Mouse (Mus musculus) limb, embryonic 14.5 days (tissue): ENCODE data around the gene Fanci. TPM values are rescaled to one million over a fixed set of nuclear protein-coding genes. Genes with fewer than 3 reads are reported as not detected.

Source experiments
- ATAC-seq: fragments of 200-750 bp; cut with Nextera tagmentation; 2 replicates; pipeline ENCODE4 v1.8.0; 2017; ENCODE audit warnings: low read depth, moderate number of reproducible peaks, moderate TSS enrichment; ENCODE audit not compliant: low FRiP score
- DNase-seq: peaks from one replicate; pipeline ENCODE4 v3.0.0-alpha.2; 2015; ENCODE audit warnings: low spot score
- H3K27ac ChIP-seq: fragments of 300-500 bp; sonication (generic); replicated peaks from 2 replicates; pipeline ENCODE4 v1.5.1; 2014; ENCODE audit warnings: low read depth, mild to moderate bottlenecking, low read length, moderate library complexity, mixed read lengths
- H3K27me3 ChIP-seq: fragments of 300-500 bp; sonication (generic); 2 replicates; pipeline ENCODE4 v1.6.1; 2014; ENCODE audit warnings: low read length, mixed read lengths; ENCODE audit not compliant: control insufficient read depth, insufficient read depth
- H3K36me3 ChIP-seq: fragments of 300-500 bp; sonication (generic); 2 replicates; pipeline ENCODE4 v1.6.1; 2014; ENCODE audit warnings: mild to moderate bottlenecking, low read length, moderate library complexity, mixed read lengths; ENCODE audit not compliant: control insufficient read depth, insufficient read depth
- H3K4me1 ChIP-seq: fragments of 300-500 bp; sonication (generic); 2 replicates; pipeline ENCODE4 v1.6.1; 2014; ENCODE audit warnings: antibody characterized with exemption, low read length, mixed read lengths; ENCODE audit not compliant: control insufficient read depth, insufficient read depth
- H3K4me2 ChIP-seq: fragments of 300-500 bp; sonication (generic); replicated peaks from 2 replicates; pipeline ENCODE4 v1.6.1; 2014; ENCODE audit warnings: low read depth, mild to moderate bottlenecking, low read length, moderate library complexity; ENCODE audit not compliant: severe bottlenecking
- H3K4me3 ChIP-seq: fragments of 300-500 bp; sonication (generic); replicated peaks from 2 replicates; pipeline ENCODE4 v1.5.1; 2014; ENCODE audit warnings: low read length
- H3K9ac ChIP-seq: fragments of 300-500 bp; sonication (generic); 2 replicates; pipeline ENCODE4 v1.6.1; 2014; ENCODE audit warnings: mild to moderate bottlenecking, low read depth, low read length, moderate library complexity; ENCODE audit not compliant: severe bottlenecking
- H3K9me3 ChIP-seq: fragments of 300-500 bp; sonication (generic); 2 replicates; pipeline ENCODE4 v1.6.1; 2016; ENCODE audit warnings: low read length; ENCODE audit not compliant: control insufficient read depth
- POLR2A ChIP-seq: fragments of 200-500 bp; IDR thresholded peaks from 2 replicates; pipeline ENCODE4 v1.8.0; 2012; ENCODE audit warnings: inconsistent platforms, mild to moderate bottlenecking, moderate library complexity, borderline replicate concordance; ENCODE audit not compliant: insufficient read depth, insufficient read length; ENCODE audit errors: extremely low read depth
- WGBS: fragments of 180-500 bp; shearing (Covaris S2); extraction: QIAGEN DNeasy Blood & Tissue Kit; methylation state at CpG from one replicate; pipeline ENCODE4 v1.1.7; 2014; 5-methylcytosine and 5-hydroxymethylcytosine counted together
- polyA plus RNA-seq, 2 experiments: library from polyadenylated mRNA; depleted of rRNA in 1 of 2; stranded (reverse) in 1 of 2; unstranded in 1 of 2; fragments of >200 nt; fragmentation: Nextera tagmentation in 1 of 2; extraction: Ambion mirVana in 1 of 2; gene quantifications; 2 replicates each; pipeline versions ENCODE4 v1.2.1 to v1.2.3; 2012 to 2014

Gene Fanci
- polyA plus RNA-seq, 2 experiments, result 6.8 TPM

- TF ChIP-seq POLR2A, result no peak
- H3K4me3 ChIP-seq, result no peak overlapping the region
- no peak overlapping the region for H3K27ac ChIP-seq
- no peak overlapping the region for H3K4me2 ChIP-seq
- H3K9ac ChIP-seq, result no peak overlapping the region
- WGBS, result 72% methylated on average over 5 of the region's 5 CpGs
- no peaks in the 10 kb centered on the region for H3K9me3 ChIP-seq
- no peaks in the 10 kb centered on the region for H3K27me3 ChIP-seq
- DNase-seq (no peak), ATAC-seq (no peak)
- no peaks in the 10 kb centered on the region for H3K4me1 ChIP-seq
- 0 out of 2 replicates have a peak, but pooled peaks cover 3% of the 10 kb centered on the region for H3K36me3 ChIP-seq
These were observed 36.5 kb downstream of the Fanci start for GRCm38 (mm10) chr7:79428243-79428642.

- no peak for ATAC-seq
- WGBS, result 71% methylated on average over 2 of the region's 2 CpGs
- no peak for DNase-seq
- H3K27ac ChIP-seq, result no peak overlapping the region
- no peaks in the 10 kb centered on the region for H3K27me3 ChIP-seq
- no peak overlapping the region for H3K4me3 ChIP-seq
- H3K9ac ChIP-seq, result no peak overlapping the region
- no peak for TF ChIP-seq POLR2A
- peaks cover 8% of the 10 kb centered on the region for H3K36me3 ChIP-seq
- H3K9me3 ChIP-seq, result no peaks in the 10 kb centered on the region; the same call in 1 of the 2 replicates
- no peaks in the 10 kb centered on the region for H3K4me1 ChIP-seq
- H3K4me2 ChIP-seq, result no peak overlapping the region
These were observed 48.3 kb downstream of the Fanci start for GRCm38 (mm10) chr7:79440035-79440434.

DNA sequence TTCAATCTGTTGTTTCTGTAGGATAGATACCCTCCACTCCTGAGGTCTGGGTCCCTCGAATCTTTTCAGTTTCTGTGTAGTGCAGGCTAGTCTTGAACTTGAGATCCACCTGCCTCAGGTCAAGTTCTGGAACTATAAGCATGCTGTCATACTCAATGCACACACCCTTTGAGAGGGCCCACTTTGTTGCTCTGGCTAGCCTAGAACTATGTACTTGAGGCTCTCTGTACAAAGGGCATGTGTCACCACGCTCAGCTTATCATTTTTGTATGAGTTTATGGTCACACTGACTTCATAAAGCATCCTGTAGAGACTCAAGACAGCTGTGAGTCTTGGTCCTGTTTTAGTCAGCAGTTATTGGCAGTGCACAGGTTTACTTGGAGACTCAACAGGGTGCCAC is 55.3 kb downstream of the Fanci start:
- Histone ChIP-seq H3K9ac (no peak overlapping the region), H3K27me3 (no peaks in the 10 kb centered on the region), H3K4me2 (no peak overlapping the region), H3K4me1 (no peaks in the 10 kb centered on the region), H3K27ac (no peak overlapping the region), H3K9me3 (no peaks in the 10 kb centered on the region; the same call in 1 of the 2 replicates), H3K4me3 (no peak overlapping the region), H3K36me3 (peaks cover 65% of the 10 kb centered on the region)
- DNase-seq (no peak), ATAC-seq (no peak)
- 93% methylated on average over 2 of the region's 2 CpGs for WGBS
- no peak for TF ChIP-seq POLR2A

- ATAC-seq, result no peak
- Histone ChIP-seq H3K36me3 (peaks cover 70% of the 10 kb centered on the region), H3K9ac (no peak overlapping the region), H3K4me2 (no peak overlapping the region), H3K9me3 (no peaks in the 10 kb centered on the region; the same call in 1 of the 2 replicates), H3K27me3 (no peaks in the 10 kb centered on the region), H3K4me3 (no peak overlapping the region), H3K27ac (no peak overlapping the region), H3K4me1 (no peaks in the 10 kb centered on the region)
- no peak for DNase-seq
- 91% methylated on average over 3 of the region's 3 CpGs for WGBS
- no peak for TF ChIP-seq POLR2A
These were observed 55.8 kb downstream of the Fanci start for GRCm38 (mm10) chr7:79447486-79447885.

DNA sequence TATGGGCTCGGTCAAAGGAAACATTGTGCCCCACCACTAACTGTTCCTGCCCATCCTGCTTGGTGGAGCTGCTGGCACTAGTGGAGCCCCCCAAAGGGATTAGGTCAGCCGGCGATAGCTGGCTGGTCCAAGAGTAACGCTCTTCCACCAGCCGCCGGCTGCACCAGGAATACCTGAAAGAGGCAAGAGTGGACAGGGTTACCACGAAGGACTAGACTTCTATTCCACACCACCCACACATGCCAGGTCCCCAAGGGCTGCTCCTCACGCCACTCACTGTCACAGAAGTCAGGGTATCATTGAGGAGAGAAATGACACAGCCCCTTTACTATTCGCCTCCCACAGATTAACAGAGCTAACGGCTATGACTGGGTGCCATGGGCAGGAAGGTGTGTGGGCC is 70.0 kb downstream of the Fanci start:
- WGBS, result 90% methylated on average over 10 of the region's 10 CpGs
- H3K27me3 ChIP-seq, result no peaks in the 10 kb centered on the region
- H3K9me3 ChIP-seq, result no peaks in the 10 kb centered on the region
- peaks cover 67% of the 10 kb centered on the region for H3K36me3 ChIP-seq
- no peak overlapping the region for H3K4me3 ChIP-seq
- H3K9ac ChIP-seq, result no peak overlapping the region
- ATAC-seq (no peak), DNase-seq (no peak)
- H3K4me2 ChIP-seq, result no peak overlapping the region
- TF ChIP-seq POLR2A, result no peak
- peaks cover 11% of the 10 kb centered on the region for H3K4me1 ChIP-seq
- no peak overlapping the region for H3K27ac ChIP-seq
